Mouse (Mus musculus) bone marrow macrophage, adult 2 months (primary cell): ENCODE data around the gene Grhl1.

Experiments
- CTCF ChIP-seq: IDR thresholded peaks from 2 replicates; pipeline ENCODE4 v1.5.1; 2012; ENCODE audit warnings: low read depth, mild to moderate bottlenecking, low read length, moderate library complexity
- POLR2A ChIP-seq: IDR thresholded peaks from 2 replicates; pipeline ENCODE4 v1.6.1; 2012; ENCODE audit warnings: mild to moderate bottlenecking, low read depth, low read length, borderline replicate concordance

DNA sequence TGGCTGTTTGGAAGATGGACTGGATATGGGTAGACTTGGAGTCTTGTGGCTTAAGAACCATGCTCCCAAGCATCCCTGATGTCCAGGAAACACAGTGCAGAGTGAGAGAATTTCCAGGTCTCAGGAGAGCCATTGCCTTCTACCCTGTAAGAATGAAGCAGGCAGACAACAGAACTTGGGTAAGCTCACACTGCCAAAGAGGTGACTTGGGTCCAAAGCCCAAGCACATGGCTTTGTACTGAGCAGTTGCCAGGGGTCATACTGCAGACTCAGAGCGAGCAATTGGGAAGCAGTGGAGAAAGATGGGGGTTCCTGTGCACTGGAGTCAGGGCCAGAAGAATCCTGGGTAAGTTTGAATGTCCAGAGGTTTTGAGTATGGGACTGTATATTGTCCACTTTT is 76.0 kb downstream of the Grhl1 start:
- TF ChIP-seq POLR2A: no peak
- no peak for TF ChIP-seq CTCF
